Mouse (Mus musculus) urinary bladder, postnatal 25 days (tissue): ENCODE data around the gene Gbp2.
"Not testable (repeated sequence)": the region's sequence is repeated elsewhere in the genome, so short reads cannot be mapped to it uniquely, and the experiment has no call there.

Experiments
- DNase-seq: peaks from one replicate; pipeline ENCODE4 v3.0.0; 2022; ENCODE audit warnings: low spot score

The Gbp2 gene

GRCm38 (mm10) chr3:142620111-142620955 lies at the start of gene Gbp2:
Gbp2 (plus strand) TSS chr3:142620602.
- peak; percentile 12 for DNase-seq

DNA sequence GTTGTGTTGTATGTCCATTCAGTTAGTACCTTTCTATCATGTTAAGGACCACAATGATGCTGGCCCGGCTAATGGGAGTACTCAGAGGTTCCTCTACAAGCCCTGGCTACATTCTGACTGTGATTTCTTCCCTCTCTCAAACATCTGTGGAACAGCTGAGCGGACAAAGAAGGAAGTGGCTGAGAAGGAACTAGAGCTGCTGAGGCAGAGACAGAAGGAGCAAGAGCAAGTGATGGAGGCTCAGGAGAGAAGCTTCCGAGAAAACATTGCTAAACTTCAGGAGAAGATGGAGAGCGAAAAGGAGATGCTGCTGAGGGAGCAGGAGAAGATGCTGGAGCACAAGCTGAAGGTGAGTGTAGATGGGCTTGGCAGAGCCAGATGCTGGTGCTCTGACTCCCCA lies 49.7 kb upstream of the Gbp2 start:
- DNase-seq: no peak

DNA sequence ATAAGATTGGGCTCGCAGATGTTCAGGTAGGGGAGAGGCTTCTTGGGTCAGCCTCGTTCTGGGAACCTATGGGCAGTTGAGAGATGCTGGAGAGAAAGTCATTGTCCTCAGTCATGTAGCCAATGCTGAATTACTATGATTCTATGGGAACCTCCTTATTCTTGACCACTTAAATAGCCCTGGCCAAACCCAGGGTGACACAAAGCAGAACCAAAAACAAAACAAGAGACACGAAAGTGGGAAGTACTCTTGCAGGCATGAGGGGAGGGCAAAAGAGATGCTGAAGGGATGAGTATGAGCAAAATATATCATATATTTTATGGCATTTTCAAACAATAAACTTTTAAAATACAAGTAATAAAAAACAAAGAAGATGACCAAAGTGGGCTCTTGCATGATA lies 43.3 kb upstream of the Gbp2 start:
- DNase-seq: no peak

DNA sequence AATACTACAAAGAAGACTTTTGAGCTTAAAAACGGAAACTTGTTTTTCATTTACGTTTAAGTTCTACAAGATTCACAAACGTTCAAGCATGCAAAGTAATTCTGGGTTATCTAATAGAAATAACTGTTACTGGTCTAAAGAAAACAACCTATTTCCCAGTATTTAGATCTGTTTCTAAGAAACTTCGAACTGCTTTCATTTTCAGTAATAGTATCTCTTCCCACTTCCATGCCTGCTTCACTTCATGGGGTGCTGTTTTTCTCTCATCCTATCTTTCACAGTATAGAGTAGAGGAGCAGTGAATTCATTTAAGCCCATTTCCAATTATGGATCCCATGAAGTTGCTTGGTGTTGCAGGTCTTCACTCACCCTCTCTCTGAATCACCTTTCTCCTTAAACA lies 42.1 kb upstream of the Gbp2 start:
- no peak for DNase-seq

- no peak for DNase-seq
Measured at GRCm38 (mm10) chr3:142583067-142583466, 37.3 kb upstream of the Gbp2 start.

- no peak for DNase-seq
Measured at GRCm38 (mm10) chr3:142587386-142587785, 33.0 kb upstream of the Gbp2 start.

- DNase-seq: no peak
Measured at GRCm38 (mm10) chr3:142588888-142589287, 31.5 kb upstream of the Gbp2 start.

- no peak for DNase-seq
Measured at GRCm38 (mm10) chr3:142590431-142591067, 29.9 kb upstream of the Gbp2 start.

- no peak for DNase-seq
Measured at GRCm38 (mm10) chr3:142594547-142594946, 25.9 kb upstream of the Gbp2 start, which contains the start of gene Gbp2b. Gbp2b (plus strand) TSS chr3:142594847.

DNA sequence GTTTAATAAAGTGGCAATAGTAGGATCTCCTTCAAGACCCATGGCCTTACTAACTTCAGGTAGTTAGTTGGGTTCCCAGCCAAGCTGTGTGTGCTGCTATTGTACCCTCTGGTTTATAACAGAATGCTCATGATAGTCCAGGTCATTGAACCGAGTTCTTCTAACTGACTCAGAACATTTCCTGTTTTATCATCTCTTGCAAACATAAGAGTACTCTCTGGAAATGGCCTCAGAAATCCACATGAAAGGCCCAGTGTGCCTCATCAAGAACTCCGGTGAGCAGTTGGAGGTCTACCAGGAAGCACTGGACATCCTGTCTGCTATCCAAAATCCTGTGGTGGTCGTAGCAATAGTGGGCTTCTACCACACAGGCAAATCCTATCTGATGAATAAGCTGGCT lies 22.5 kb upstream of the Gbp2 start:
- no peak for DNase-seq

- no peak for DNase-seq
Measured at GRCm38 (mm10) chr3:142601675-142602074, 18.7 kb upstream of the Gbp2 start.

GRCm38 (mm10) chr3:142618658-142619057 lies 1.7 kb upstream of the Gbp2 start:
- DNase-seq: no peak

GRCm38 (mm10) chr3:142619606-142620005 lies 796 bp upstream of the Gbp2 start:
- no peak for DNase-seq

GRCm38 (mm10) chr3:142620956-142621562 lies 657 bp downstream of the Gbp2 start:
- DNase-seq: no peak

- DNase-seq: no peak
Measured at GRCm38 (mm10) chr3:142630385-142630784, 10.0 kb downstream of the Gbp2 start.

DNA sequence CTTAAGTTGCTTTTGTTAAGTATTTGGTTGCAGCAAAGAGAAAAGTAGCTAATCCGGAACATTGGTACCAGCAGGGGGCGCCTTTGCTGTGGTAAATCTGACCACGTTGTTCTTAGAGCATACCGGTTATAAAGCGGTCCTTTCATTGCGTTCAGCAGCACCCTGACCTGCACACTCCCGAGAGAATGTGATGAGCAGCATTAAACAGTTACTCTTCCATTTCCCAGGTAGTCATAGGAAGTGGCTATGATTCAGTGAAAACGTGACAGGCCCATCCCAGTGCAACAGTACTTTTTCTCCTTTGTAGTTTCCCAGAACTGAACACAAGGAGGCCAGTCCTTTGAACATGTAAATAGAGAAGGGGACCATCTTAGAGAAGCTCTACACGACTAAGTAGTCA lies 19.8 kb downstream of the Gbp2 start:
- DNase-seq: peak; percentile 67

GRCm38 (mm10) chr3:142645949-142646348 lies 25.5 kb downstream of the Gbp2 start:
- DNase-seq: peak; percentile 65

DNA sequence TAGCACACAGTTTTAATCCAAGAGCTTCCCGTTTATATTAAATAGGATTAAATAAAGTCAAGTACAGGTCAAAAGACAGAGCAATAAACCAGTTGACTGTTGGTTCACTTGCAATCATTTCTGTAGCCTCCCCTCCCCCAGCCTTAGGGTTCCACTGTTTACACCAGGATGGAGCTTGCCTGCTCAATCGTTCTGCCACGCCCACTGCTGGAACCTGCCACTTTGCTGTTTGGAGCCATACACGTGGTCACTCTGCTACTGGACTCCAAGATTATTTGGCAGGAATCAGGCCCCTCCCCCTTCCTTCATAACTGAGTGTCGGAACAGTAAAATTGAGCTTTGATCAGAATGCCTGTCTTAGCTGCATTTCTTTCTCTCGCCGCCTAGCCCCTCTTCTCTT lies 27.4 kb downstream of the Gbp2 start:
- not testable (repeated sequence) for DNase-seq

GRCm38 (mm10) chr3:142650205-142650604 lies 29.8 kb downstream of the Gbp2 start:
- no peak for DNase-seq

DNA sequence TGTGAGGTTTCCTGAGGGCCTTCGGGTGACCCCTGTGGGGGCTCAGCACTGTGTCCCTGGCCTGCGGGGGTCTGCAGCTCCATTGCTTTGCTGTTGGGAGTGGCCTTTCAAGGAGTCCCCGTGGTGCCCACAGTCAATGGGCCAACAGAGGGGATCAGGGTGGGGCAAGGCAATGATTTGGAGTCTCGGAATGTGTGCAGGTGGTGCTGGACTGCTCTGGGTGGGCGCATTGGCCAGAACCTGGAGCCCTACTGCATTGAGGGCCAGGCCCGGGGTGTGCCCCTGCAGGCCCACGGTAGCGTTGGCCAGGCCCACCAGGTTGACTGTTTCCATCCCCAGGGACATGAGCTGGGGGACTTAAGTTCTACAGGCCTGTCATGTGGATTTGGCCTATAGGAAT lies 44.3 kb downstream of the Gbp2 start:
- no peak for DNase-seq

DNA sequence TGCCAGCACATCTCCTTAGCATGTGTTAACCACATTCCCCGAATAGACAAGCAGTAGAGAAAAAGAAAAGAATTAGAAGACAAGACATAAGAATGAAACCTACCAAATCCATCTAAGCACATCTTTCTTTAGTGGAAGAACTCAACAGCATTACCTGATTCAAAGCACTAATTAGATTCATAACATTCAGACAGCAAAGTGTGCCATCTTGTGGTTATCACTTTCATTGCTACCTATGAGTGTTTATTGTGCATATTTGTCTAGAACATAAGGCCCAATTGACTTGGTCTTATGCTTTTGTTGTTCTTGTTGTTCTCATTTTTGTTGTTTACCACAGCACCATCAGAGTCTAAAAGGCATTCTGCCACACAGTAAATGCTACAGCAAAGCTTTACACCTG lies 54.2 kb downstream of the Gbp2 start:
- no peak for DNase-seq
